Mouse (Mus musculus) kidney, postnatal 14 days (tissue): ENCODE measurements at regions not wholly inside any gene's neighbourhood (a gene's known extent, or its start where the extent isn't known, plus 50 kb on each side); places are given as distances from the start of the nearest gene placed in this dataset.

Experiments
- DNase-seq: peaks from one replicate; pipeline ENCODE4 v3.0.0; 2022; ENCODE audit warnings: mixed read lengths

- DNase-seq: no peak
These were observed 67.4 kb upstream of the Rad23b start for GRCm38 (mm10) chr4:55282474-55282873.

- DNase-seq: no peak
These were observed 65.1 kb upstream of the Rad23b start for GRCm38 (mm10) chr4:55284722-55285225.

- DNase-seq: peak; percentile 2
These were observed 64.2 kb upstream of the Rad23b start for GRCm38 (mm10) chr4:55285641-55286040.

DNA sequence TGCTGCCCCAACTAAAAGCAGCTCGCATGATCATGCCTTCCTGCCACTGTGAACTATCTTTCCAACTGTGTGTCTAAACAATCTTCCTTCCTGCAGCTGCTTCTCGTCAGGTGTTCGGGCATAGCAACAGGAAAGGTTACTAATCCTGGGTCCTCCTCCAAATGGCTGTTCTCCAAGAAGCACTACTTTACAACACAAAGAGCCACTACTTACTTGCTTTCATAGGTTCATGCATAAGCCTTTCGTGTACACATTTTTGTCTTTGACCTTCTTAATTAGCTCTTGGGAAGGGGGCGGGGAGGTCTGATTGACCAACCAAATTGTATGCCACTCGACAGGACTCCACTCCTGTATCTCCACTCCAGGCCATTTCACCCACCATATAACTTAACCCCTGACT is 61.4 kb upstream of the Rad23b start:
- DNase-seq: no peak

GRCm38 (mm10) chr4:55292277-55292676 is 57.6 kb upstream of the Rad23b start:
- peak; percentile 10 for DNase-seq

DNA sequence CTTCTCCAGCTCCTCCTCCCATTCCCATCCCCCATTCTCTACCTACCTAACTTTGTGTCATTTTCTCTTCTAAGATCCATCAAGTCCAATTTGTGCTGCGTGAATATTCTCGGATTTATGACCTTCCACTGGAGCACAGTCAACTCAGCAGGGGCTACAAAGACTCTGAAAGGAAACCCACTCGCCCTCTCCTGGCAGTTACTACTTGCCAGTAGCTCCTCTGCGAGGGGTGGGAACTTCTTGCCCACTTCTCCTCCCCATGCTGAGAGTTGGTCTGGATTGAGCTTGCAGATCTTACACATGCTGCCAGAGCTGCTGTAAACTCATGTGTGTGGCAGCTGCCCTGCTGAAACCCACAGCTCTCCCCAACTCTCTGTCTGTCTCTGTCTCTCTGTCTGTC is 57.1 kb upstream of the Rad23b start:
- DNase-seq: no peak

GRCm38 (mm10) chr4:55293347-55294079 is 56.3 kb upstream of the Rad23b start:
- DNase-seq: no peak

GRCm38 (mm10) chr4:55294255-55294687 is 55.6 kb upstream of the Rad23b start:
- no peak for DNase-seq

GRCm38 (mm10) chr4:55297841-55298240 is 52.0 kb upstream of the Rad23b start:
- DNase-seq: no peak
